Mouse (Mus musculus) stomach, postnatal 0 days (tissue): ENCODE results near the gene Megf8. TPM values are rescaled to one million over a fixed set of nuclear protein-coding genes. Genes with fewer than 3 reads are reported as not detected.

Experiments used
- ATAC-seq: fragments of 200-750 bp; cut with Nextera tagmentation; 2 replicates; pipeline ENCODE4 v1.8.0; 2017; ENCODE audit not compliant: low FRiP score, low TSS enrichment
- DNase-seq: peaks from one replicate; pipeline ENCODE4 v3.0.0-alpha.2; 2016; ENCODE audit warnings: low spot score
- H3K27ac ChIP-seq: fragments of 300-500 bp; sonication (generic); replicated peaks from 2 replicates; pipeline ENCODE4 v1.5.1; 2014; ENCODE audit warnings: mild to moderate bottlenecking, control low read depth
- H3K27me3 ChIP-seq: fragments of 300-500 bp; sonication (generic); 2 replicates; pipeline ENCODE4 v1.6.1; 2014; ENCODE audit warnings: low read length; ENCODE audit not compliant: control insufficient read depth, insufficient read depth
- H3K36me3 ChIP-seq: fragments of 300-500 bp; sonication (generic); 2 replicates; pipeline ENCODE4 v1.6.1; 2014; ENCODE audit warnings: low read length, mixed read lengths; ENCODE audit not compliant: control insufficient read depth, insufficient read depth
- H3K4me1 ChIP-seq: fragments of 300-500 bp; sonication (generic); replicated peaks from 2 replicates; pipeline ENCODE4 v1.6.1; 2014; ENCODE audit warnings: antibody characterized with exemption; ENCODE audit not compliant: control insufficient read depth, insufficient read depth
- H3K4me2 ChIP-seq: fragments of 300-500 bp; sonication (generic); replicated peaks from 2 replicates; pipeline ENCODE4 v1.6.1; 2014; ENCODE audit warnings: low read depth, mild to moderate bottlenecking, control low read depth, moderate library complexity
- H3K4me3 ChIP-seq: fragments of 300-500 bp; sonication (generic); 2 replicates; pipeline ENCODE4 v1.5.1; 2014; ENCODE audit warnings: low read depth, low read length, control low read depth
- H3K9ac ChIP-seq: fragments of 300-500 bp; sonication (generic); 2 replicates; pipeline ENCODE4 v1.6.1; 2014; ENCODE audit warnings: mild to moderate bottlenecking, low read length, control low read depth, mixed read lengths
- H3K9me3 ChIP-seq: fragments of 300-500 bp; sonication (generic); 2 replicates; pipeline ENCODE4 v1.6.1; 2016; ENCODE audit warnings: low read length; ENCODE audit not compliant: control insufficient read depth
- CTCF ChIP-seq: IDR thresholded peaks from 2 replicates; pipeline ENCODE4 v1.5.1; 2016; ENCODE audit warnings: antibody characterized with exemption, low read depth, mild to moderate bottlenecking, moderate library complexity
- EP300 ChIP-seq: optimal IDR thresholded peaks from 2 replicates; pipeline ENCODE3; 2016; ENCODE audit warnings: antibody characterized with exemption
- WGBS: fragments of 180-500 bp; shearing (Covaris S2); extraction: QIAGEN DNeasy Blood & Tissue Kit; methylation state at CpG from one replicate; pipeline ENCODE4 v1.1.7; 2014; 5-methylcytosine and 5-hydroxymethylcytosine counted together
- polyA plus RNA-seq: library from polyadenylated mRNA; unstranded; fragments of >200 nt; fragmentation: Nextera tagmentation; extraction: Ambion mirVana; gene quantifications from 2 replicates; pipeline ENCODE4 v1.2.1, GENCODE M21; 2015

Megf8 gene
- polyA plus RNA-seq, 1 experiment from 2014 or later = 3.6 TPM

- Histone ChIP-seq H3K36me3 (peaks cover 7% of the 10 kb centered on the region), H3K9ac (no peak overlapping the region), H3K4me3 (no peak overlapping the region), H3K9me3 (no peaks in the 10 kb centered on the region), H3K27me3 (no peaks in the 10 kb centered on the region), H3K4me1 (peaks cover 18% of the 10 kb centered on the region), H3K27ac (no peak overlapping the region), H3K4me2 (no peak overlapping the region)
- DNase-seq = no peak
- ATAC-seq = no peak
- WGBS = 93% methylated on average over 18 of the region's 18 CpGs
- TF ChIP-seq EP300 (no peak), CTCF (no peak)
These were observed 71.0 kb downstream of the Megf8 start for GRCm38 (mm10) chr7:25387811-25388440.

- TF ChIP-seq CTCF = no peak
- TF ChIP-seq EP300 = no peak
- DNase-seq (no peak), ATAC-seq (no peak)
- 73% methylated on average over 7 of the region's 7 CpGs for WGBS
- Histone ChIP-seq H3K9ac (no peak overlapping the region), H3K9me3 (no peaks in the 10 kb centered on the region), H3K4me1 (peaks cover 18% of the 10 kb centered on the region), H3K4me2 (no peak overlapping the region), H3K36me3 (peaks cover 7% of the 10 kb centered on the region), H3K27me3 (no peaks in the 10 kb centered on the region), H3K4me3 (no peak overlapping the region), H3K27ac (no peak overlapping the region)
These were observed 72.0 kb downstream of the Megf8 start for GRCm38 (mm10) chr7:25388916-25389315.

GRCm38 (mm10) chr7:25390054-25390770 is 73.2 kb downstream of the Megf8 start:
- Histone ChIP-seq H3K9me3 (no peaks in the 10 kb centered on the region), H3K4me1 (peaks cover 21% of the 10 kb centered on the region), H3K36me3 (no peaks in the 10 kb centered on the region), H3K4me2 (peak overlapping the region; percentile 23; the same call in 1 of the 2 replicates), H3K4me3 (no peak overlapping the region), H3K9ac (peak overlapping the region; percentile 35; the same call in 1 of the 2 replicates), H3K27me3 (no peaks in the 10 kb centered on the region), H3K27ac (peak overlapping the region; percentile 85)
- WGBS = 44% methylated on average over 8 of the region's 8 CpGs
- TF ChIP-seq EP300 = no peak
- TF ChIP-seq CTCF = no peak
- ATAC-seq (peak; percentile 85), DNase-seq (peak; percentile 79)

- Histone ChIP-seq H3K4me2 (no peak overlapping the region), H3K4me3 (no peak overlapping the region), H3K36me3 (no peaks in the 10 kb centered on the region), H3K9me3 (no peaks in the 10 kb centered on the region), H3K4me1 (peaks cover 15% of the 10 kb centered on the region), H3K27ac (peak overlapping the region; percentile 58; the same call in 1 of the 2 replicates), H3K9ac (no peak overlapping the region), H3K27me3 (no peaks in the 10 kb centered on the region)
- ATAC-seq = no peak
- no peak for TF ChIP-seq CTCF
- no peak for DNase-seq
- 38% methylated on average over 2 of the region's 2 CpGs for WGBS
These were observed 74.0 kb downstream of the Megf8 start for GRCm38 (mm10) chr7:25390986-25391385.

- Histone ChIP-seq H3K4me1 (peaks cover 12% of the 10 kb centered on the region), H3K9ac (no peak overlapping the region), H3K27me3 (no peaks in the 10 kb centered on the region), H3K4me2 (no peak overlapping the region), H3K36me3 (no peaks in the 10 kb centered on the region), H3K9me3 (no peaks in the 10 kb centered on the region), H3K4me3 (no peak overlapping the region), H3K27ac (no peak overlapping the region)
- WGBS = 85% methylated on average over 2 of the region's 2 CpGs
- TF ChIP-seq CTCF (no peak), EP300 (no peak)
- ATAC-seq (no peak), DNase-seq (no peak)
These were observed 75.0 kb downstream of the Megf8 start for GRCm38 (mm10) chr7:25391856-25392453.

- no peak overlapping the region for H3K27ac ChIP-seq
- no peak overlapping the region for H3K4me3 ChIP-seq
- H3K9me3 ChIP-seq = no peaks in the 10 kb centered on the region
- H3K27me3 ChIP-seq = no peaks in the 10 kb centered on the region
- no peak for DNase-seq
- 68% methylated on average over 7 of the region's 7 CpGs for WGBS
- H3K4me2 ChIP-seq = 0 out of 2 replicates have a peak overlapping the region, but pooled peaks have one; percentile 14
- TF ChIP-seq CTCF = no peak
- no peak for TF ChIP-seq EP300
- no peaks in the 10 kb centered on the region for H3K36me3 ChIP-seq
- peaks cover 12% of the 10 kb centered on the region for H3K4me1 ChIP-seq
- no peak overlapping the region for H3K9ac ChIP-seq
- ATAC-seq = no peak
These were observed 75.9 kb downstream of the Megf8 start for GRCm38 (mm10) chr7:25392851-25393250.
